Mouse (Mus musculus): Measurements from ENCODE around the gene Zfp763. TPM values are rescaled to one million over a fixed set of nuclear protein-coding genes. Genes with fewer than 3 reads are reported as not detected.

Zfp763 gene
- 23.7 TPM for polyA plus RNA-seq (2014; fragmentation: Illumina TruSeq; extraction: RNeasy Lipid Tissue Mini Kit (QIAGEN cat#74804); ENCODE audit: low read depth, low replicate concordance)

DNA sequence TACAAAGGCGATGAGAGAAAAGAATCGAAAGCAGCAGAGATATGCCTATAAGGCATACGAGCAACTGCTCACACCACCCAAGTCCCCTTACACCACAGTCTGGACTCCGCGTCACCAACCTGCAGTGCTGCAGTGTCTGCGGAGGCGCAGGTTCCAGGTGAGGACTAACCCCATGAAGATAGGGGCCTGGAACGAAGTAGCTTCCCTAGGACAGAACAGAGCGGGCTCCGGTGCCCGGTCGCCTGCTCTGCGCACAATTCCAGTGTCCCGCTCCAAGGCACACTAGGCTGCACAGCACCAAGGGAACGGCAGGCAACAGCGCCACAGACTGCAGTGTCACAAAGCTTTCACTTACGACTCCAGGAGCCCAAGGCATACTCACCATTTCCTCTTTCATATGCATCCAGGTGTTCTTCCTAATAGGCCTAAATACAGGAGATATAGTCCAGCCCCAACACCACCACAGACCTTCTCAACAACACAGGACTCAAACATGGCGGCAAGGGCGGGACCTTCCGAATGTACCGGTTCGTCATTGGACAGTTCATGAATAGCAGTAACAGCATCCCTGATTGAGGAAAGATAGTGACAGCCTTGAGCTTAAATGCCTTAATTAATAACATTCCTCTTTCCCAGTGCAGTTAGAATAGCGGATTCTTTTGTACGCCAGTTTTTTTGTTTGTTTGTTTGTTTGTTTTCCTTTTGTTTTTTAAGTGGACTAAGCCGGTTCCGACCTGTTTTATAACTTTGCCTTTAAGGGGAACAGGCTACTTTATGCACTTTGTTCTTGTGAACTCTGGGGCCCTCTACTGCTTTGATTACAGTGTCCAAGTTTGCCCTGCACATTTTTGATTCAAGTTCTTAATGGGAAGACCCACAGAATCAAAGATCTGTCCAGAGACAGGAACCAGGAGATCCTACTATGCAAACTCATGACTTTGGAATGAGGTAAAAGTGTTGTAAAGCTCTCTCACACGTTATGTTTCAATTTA lies at the start of gene Zfp763:
Gene Zfp763 (minus strand): TSS at position 503 of the 992 bp plus-strand sequence.

DNA sequence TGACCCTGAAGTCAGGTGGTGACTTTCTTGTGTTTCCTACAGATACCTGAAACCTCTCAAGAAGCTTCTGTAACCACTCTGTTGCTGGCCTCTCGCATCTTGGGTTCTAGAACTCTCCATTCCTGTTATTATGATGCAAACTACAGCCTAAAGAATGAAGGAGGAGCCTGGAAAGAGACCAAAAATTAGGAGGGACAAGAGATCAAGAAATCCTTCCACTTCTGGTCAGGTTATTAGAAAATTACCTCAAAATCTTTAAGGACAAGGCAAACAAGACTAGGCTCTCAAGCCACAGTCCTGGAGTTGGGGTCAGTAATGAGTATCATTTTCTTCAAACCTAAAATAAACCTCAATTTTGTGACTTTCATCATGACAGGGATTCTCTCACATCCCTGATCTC lies 34.8 kb upstream of the Zfp763 start, which contains the start of gene 4921501E09Rik:
Gene 4921501E09Rik (minus strand): TSS at position 101 of the 400 bp plus-strand sequence.

DNA sequence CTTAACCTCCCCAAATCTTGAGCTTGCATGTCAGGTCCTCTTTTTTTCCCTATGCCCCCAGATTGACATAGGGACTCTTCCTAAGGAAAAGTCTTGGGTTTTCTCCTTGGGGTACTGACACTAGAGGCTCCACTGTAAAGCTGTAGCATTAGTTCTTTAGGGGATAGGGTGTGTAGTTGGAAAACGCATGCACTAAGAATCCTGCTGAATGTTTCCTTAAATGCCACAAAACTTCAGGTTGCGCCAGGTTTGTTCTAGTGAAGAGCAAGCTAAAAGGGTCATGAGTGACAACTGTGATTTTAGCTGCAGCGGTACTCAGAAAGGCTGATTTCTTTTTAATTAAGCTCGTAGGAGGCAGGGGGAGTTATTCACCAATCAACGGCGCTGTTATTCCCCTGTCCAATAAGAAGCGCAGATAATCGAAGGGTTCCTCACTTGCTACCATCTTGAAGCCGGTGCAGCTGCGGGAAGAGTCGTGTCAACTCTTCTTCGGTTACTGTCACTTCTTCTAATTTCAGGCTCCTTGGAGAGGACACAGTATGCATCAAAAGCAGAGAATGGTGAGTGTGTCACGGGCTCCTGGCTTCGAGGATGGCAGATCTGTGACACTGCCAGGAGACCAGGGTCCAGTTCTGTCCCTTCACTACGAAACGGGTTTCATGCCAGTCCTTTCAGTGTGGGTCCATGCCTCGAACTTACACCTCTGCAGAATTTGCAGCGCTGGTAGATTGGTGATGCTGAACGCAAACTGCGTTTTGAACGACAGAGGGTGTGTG lies 40.3 kb downstream of the Zfp763 start, which contains the start of gene Zfp952:
Gene Zfp952 (plus strand): TSS at position 431 of the 776 bp plus-strand sequence.

Other genes starting within 250 kb of the Zfp763 start
- gene Zfp871, start 245.1 kb downstream of the Zfp763 start, polyA plus RNA-seq (2014; fragmentation: Illumina TruSeq; extraction: RNeasy Lipid Tissue Mini Kit (QIAGEN cat#74804); ENCODE audit: low read depth, low replicate concordance) = 81.4 TPM
- gene Zfp811, start 223.5 kb downstream of the Zfp763 start, polyA plus RNA-seq (2014; fragmentation: Illumina TruSeq; extraction: RNeasy Lipid Tissue Mini Kit (QIAGEN cat#74804); ENCODE audit: low read depth, low replicate concordance) = 1.3 TPM
- gene Zfp799, start 203.1 kb downstream of the Zfp763 start, polyA plus RNA-seq (2014; fragmentation: Illumina TruSeq; extraction: RNeasy Lipid Tissue Mini Kit (QIAGEN cat#74804); ENCODE audit: low read depth, low replicate concordance) = 20.1 TPM
- 12.6 TPM for gene Zfp870, start 141.8 kb downstream of the Zfp763 start, polyA plus RNA-seq (2014; fragmentation: Illumina TruSeq; extraction: RNeasy Lipid Tissue Mini Kit (QIAGEN cat#74804); ENCODE audit: low read depth, low replicate concordance)
- 4.2 TPM for gene Cyp4f14, start 116.1 kb downstream of the Zfp763 start, polyA plus RNA-seq (2014; fragmentation: Illumina TruSeq; extraction: RNeasy Lipid Tissue Mini Kit (QIAGEN cat#74804); ENCODE audit: low read depth, low replicate concordance)
- 14.3 TPM for gene Cyp4f13, start 86.0 kb downstream of the Zfp763 start, polyA plus RNA-seq (2014; fragmentation: Illumina TruSeq; extraction: RNeasy Lipid Tissue Mini Kit (QIAGEN cat#74804); ENCODE audit: low read depth, low replicate concordance)
- 15.9 TPM for gene Zfp472, start 67.6 kb downstream of the Zfp763 start, polyA plus RNA-seq (2014; fragmentation: Illumina TruSeq; extraction: RNeasy Lipid Tissue Mini Kit (QIAGEN cat#74804); ENCODE audit: low read depth, low replicate concordance)
- 32.1 TPM for gene Zfp952, start 40.3 kb downstream of the Zfp763 start, polyA plus RNA-seq (2014; fragmentation: Illumina TruSeq; extraction: RNeasy Lipid Tissue Mini Kit (QIAGEN cat#74804); ENCODE audit: low read depth, low replicate concordance)
- gene 4921501E09Rik, start 34.7 kb upstream of the Zfp763 start, polyA plus RNA-seq (2014; fragmentation: Illumina TruSeq; extraction: RNeasy Lipid Tissue Mini Kit (QIAGEN cat#74804); ENCODE audit: low read depth, low replicate concordance) = not detected
- gene Zfp563, start 55.9 kb upstream of the Zfp763 start, polyA plus RNA-seq (2014; fragmentation: Illumina TruSeq; extraction: RNeasy Lipid Tissue Mini Kit (QIAGEN cat#74804); ENCODE audit: low read depth, low replicate concordance) = 25.1 TPM
- gene Morc2b, start 106.3 kb upstream of the Zfp763 start, polyA plus RNA-seq (2014; fragmentation: Illumina TruSeq; extraction: RNeasy Lipid Tissue Mini Kit (QIAGEN cat#74804); ENCODE audit: low read depth, low replicate concordance) = not detected
- not detected for gene Olfr55, start 135.0 kb upstream of the Zfp763 start, polyA plus RNA-seq (2014; fragmentation: Illumina TruSeq; extraction: RNeasy Lipid Tissue Mini Kit (QIAGEN cat#74804); ENCODE audit: low read depth, low replicate concordance)
- gene Olfr239, start 157.9 kb upstream of the Zfp763 start, polyA plus RNA-seq (2014; fragmentation: Illumina TruSeq; extraction: RNeasy Lipid Tissue Mini Kit (QIAGEN cat#74804); ENCODE audit: low read depth, low replicate concordance) = not detected
- not detected for gene Olfr1564, start 188.3 kb upstream of the Zfp763 start, polyA plus RNA-seq (2014; fragmentation: Illumina TruSeq; extraction: RNeasy Lipid Tissue Mini Kit (QIAGEN cat#74804); ENCODE audit: low read depth, low replicate concordance)
- gene Zfp955a, start 221.7 kb upstream of the Zfp763 start, polyA plus RNA-seq (2014; fragmentation: Illumina TruSeq; extraction: RNeasy Lipid Tissue Mini Kit (QIAGEN cat#74804); ENCODE audit: low read depth, low replicate concordance) = 45.0 TPM
- gene Olfr63, start 231.3 kb upstream of the Zfp763 start, polyA plus RNA-seq (2014; fragmentation: Illumina TruSeq; extraction: RNeasy Lipid Tissue Mini Kit (QIAGEN cat#74804); ENCODE audit: low read depth, low replicate concordance) = not detected

Measured in adrenal gland, adult 10 weeks (tissue).